Mouse (Mus musculus): ENCODE data around the gene Kcnc4. TPM values are rescaled to one million over a fixed set of nuclear protein-coding genes. Genes with fewer than 3 reads are reported as not detected.
A peak's percentile ranks its signal among the peaks of the same experiment; 100 is the strongest.

Gene Kcnc4
- total and polyA plus RNA-seq, 2 experiments from 2014 or later, result 0.04 to 0.20 TPM

- WGBS, result 86% methylated on average over 1 of the region's 1 CpGs
- Histone ChIP-seq H3K4me1 (ENCODE audit: control insufficient read depth, insufficient read depth) (peaks cover 24% of the 10 kb centered on the region), H3K4me2 (ENCODE audit: low read depth, low read length) (no peak overlapping the region), H3K27me3 (ENCODE audit: control insufficient read depth, insufficient read depth, low read length) (no peaks in the 10 kb centered on the region), H3K36me3 (replicated peaks; ENCODE audit: control insufficient read depth, insufficient read depth, low read length) (peaks cover 12% of the 10 kb centered on the region; the same call in 1 of the 2 replicates), H3K4me3 (ENCODE audit: low read depth, low read length) (no peak overlapping the region), H3K9me3 (replicated peaks; ENCODE audit: control insufficient read depth, low read length) (peaks cover 15% of the 10 kb centered on the region), H3K9ac (replicated peaks; ENCODE audit: low read depth, low read length) (no peak overlapping the region), H3K27ac (ENCODE audit: low read depth) (no peak overlapping the region)
- ATAC-seq (ENCODE audit: insufficient read depth, low read depth), result no peak
- no peak for DNase-seq (ENCODE audit: low spot score)
- TF ChIP-seq CTCF (IDR thresholded peaks at IDR 0.05; ENCODE audit: low read depth), result no peak
- TF ChIP-seq EP300 (IDR thresholded peaks at IDR 0.05; ENCODE audit: low read depth), result no peak
Measured at GRCm38 (mm10) chr3:107504542-107504941, 45.2 kb upstream of the Kcnc4 start.

GRCm38 (mm10) chr3:107503716-107504115, 44.4 kb upstream of the Kcnc4 start:
- Histone ChIP-seq H3K4me1 (ENCODE audit: control insufficient read depth, insufficient read depth) (peaks cover 24% of the 10 kb centered on the region), H3K4me2 (ENCODE audit: low read depth, low read length) (no peak overlapping the region), H3K9me3 (replicated peaks; ENCODE audit: control insufficient read depth, low read length) (peaks cover 23% of the 10 kb centered on the region), H3K36me3 (replicated peaks; ENCODE audit: control insufficient read depth, insufficient read depth, low read length) (peaks cover 18% of the 10 kb centered on the region; the same call in 1 of the 2 replicates), H3K9ac (replicated peaks; ENCODE audit: low read depth, low read length) (no peak overlapping the region), H3K4me3 (ENCODE audit: low read depth, low read length) (no peak overlapping the region), H3K27ac (ENCODE audit: low read depth) (no peak overlapping the region), H3K27me3 (ENCODE audit: control insufficient read depth, insufficient read depth, low read length) (no peaks in the 10 kb centered on the region)
- DNase-seq (ENCODE audit: low spot score) (no peak), ATAC-seq (ENCODE audit: insufficient read depth, low read depth) (no peak)
- 76% methylated on average over 2 of the region's 2 CpGs for WGBS
- TF ChIP-seq CTCF (IDR thresholded peaks at IDR 0.05; ENCODE audit: low read depth), result no peak
- no peak for TF ChIP-seq EP300 (IDR thresholded peaks at IDR 0.05; ENCODE audit: low read depth)

- peaks cover 25% of the 10 kb centered on the region for H3K9me3 ChIP-seq (replicated peaks; ENCODE audit: control insufficient read depth, low read length)
- DNase-seq (ENCODE audit: low spot score), result peak; percentile 51
- no peak overlapping the region for H3K4me3 ChIP-seq (ENCODE audit: low read depth, low read length)
- ATAC-seq (ENCODE audit: insufficient read depth, low read depth), result peak; percentile 66
- WGBS, result 29% methylated on average over 7 of the region's 7 CpGs
- H3K9ac ChIP-seq (replicated peaks; ENCODE audit: low read depth, low read length), result no peak overlapping the region
- peaks cover 22% of the 10 kb centered on the region for H3K4me1 ChIP-seq (ENCODE audit: control insufficient read depth, insufficient read depth)
- no peaks in the 10 kb centered on the region for H3K27me3 ChIP-seq (ENCODE audit: control insufficient read depth, insufficient read depth, low read length)
- TF ChIP-seq EP300 (IDR thresholded peaks at IDR 0.05; ENCODE audit: low read depth) (no peak), CTCF (IDR thresholded peaks at IDR 0.05; ENCODE audit: low read depth) (no peak)
- no peak overlapping the region for H3K4me2 ChIP-seq (ENCODE audit: low read depth, low read length)
- H3K36me3 ChIP-seq (replicated peaks; ENCODE audit: control insufficient read depth, insufficient read depth, low read length), result peaks cover 18% of the 10 kb centered on the region; the same call in 1 of the 2 replicates
- peak overlapping the region; percentile 55 for H3K27ac ChIP-seq (ENCODE audit: low read depth)
Measured at GRCm38 (mm10) chr3:107501702-107502151, 42.4 kb upstream of the Kcnc4 start.

GRCm38 (mm10) chr3:107500301-107500700, 40.9 kb upstream of the Kcnc4 start:
- no peaks in the 10 kb centered on the region for H3K27me3 ChIP-seq (ENCODE audit: control insufficient read depth, insufficient read depth, low read length)
- no peak overlapping the region for H3K4me3 ChIP-seq (ENCODE audit: low read depth, low read length)
- ATAC-seq (ENCODE audit: insufficient read depth, low read depth), result no peak; the same call in 1 of the 2 replicates
- H3K27ac ChIP-seq (ENCODE audit: low read depth), result no peak overlapping the region
- H3K4me2 ChIP-seq (ENCODE audit: low read depth, low read length), result no peak overlapping the region
- TF ChIP-seq EP300 (IDR thresholded peaks at IDR 0.05; ENCODE audit: low read depth) (no peak), CTCF (IDR thresholded peaks at IDR 0.05; ENCODE audit: low read depth) (no peak)
- DNase-seq (ENCODE audit: low spot score), result no peak
- no peak overlapping the region for H3K9ac ChIP-seq (replicated peaks; ENCODE audit: low read depth, low read length)
- peaks cover 9% of the 10 kb centered on the region for H3K4me1 ChIP-seq (ENCODE audit: control insufficient read depth, insufficient read depth)
- H3K9me3 ChIP-seq (replicated peaks; ENCODE audit: control insufficient read depth, low read length), result peaks cover 25% of the 10 kb centered on the region
- H3K36me3 ChIP-seq (replicated peaks; ENCODE audit: control insufficient read depth, insufficient read depth, low read length), result peaks cover 18% of the 10 kb centered on the region; the same call in 1 of the 2 replicates
- 91% methylated on average over 11 of the region's 11 CpGs for WGBS

- Histone ChIP-seq H3K9me3 (replicated peaks; ENCODE audit: control insufficient read depth, low read length) (peaks cover 25% of the 10 kb centered on the region), H3K4me3 (ENCODE audit: low read depth, low read length) (no peak overlapping the region), H3K27me3 (ENCODE audit: control insufficient read depth, insufficient read depth, low read length) (no peaks in the 10 kb centered on the region), H3K27ac (ENCODE audit: low read depth) (no peak overlapping the region), H3K36me3 (replicated peaks; ENCODE audit: control insufficient read depth, insufficient read depth, low read length) (peaks cover 18% of the 10 kb centered on the region; the same call in 1 of the 2 replicates), H3K4me1 (ENCODE audit: control insufficient read depth, insufficient read depth) (peaks cover 3% of the 10 kb centered on the region; the same call in 1 of the 2 replicates), H3K9ac (replicated peaks; ENCODE audit: low read depth, low read length) (no peak overlapping the region), H3K4me2 (ENCODE audit: low read depth, low read length) (no peak overlapping the region)
- no peak for TF ChIP-seq CTCF (IDR thresholded peaks at IDR 0.05; ENCODE audit: low read depth)
- no peak for TF ChIP-seq EP300 (IDR thresholded peaks at IDR 0.05; ENCODE audit: low read depth)
- no peak for ATAC-seq (ENCODE audit: insufficient read depth, low read depth)
- WGBS, result 70% methylated on average over 13 of the region's 13 CpGs
- no peak for DNase-seq (ENCODE audit: low spot score)
Measured at GRCm38 (mm10) chr3:107496086-107496850, 36.9 kb upstream of the Kcnc4 start.

Data from heart, postnatal 0 days (tissue).